Mouse (Mus musculus) heart, postnatal 4 days (tissue): ENCODE data around the gene Gprin1. TPM values are rescaled to one million over a fixed set of nuclear protein-coding genes. Genes with fewer than 3 reads are reported as not detected.

ENCODE experiments used
- DNase-seq: peaks from one replicate; pipeline ENCODE4 v3.0.0; 2021
- total RNA-seq, 2 experiments: library from RNA; stranded (reverse); gene quantifications; 2 replicates each; pipeline ENCODE4 v1.2.3; 2021

The Gprin1 gene
- total RNA-seq, 2 experiments from 2014 or later, result 0.10 to 0.11 TPM

- no peak for DNase-seq
Observed at GRCm38 (mm10) chr13:54760164-54760795, 10.6 kb upstream of the Gprin1 start.

GRCm38 (mm10) chr13:54759496-54759895 lies 9.8 kb upstream of the Gprin1 start:
- no peak for DNase-seq

- DNase-seq, result no peak
Observed at GRCm38 (mm10) chr13:54758756-54759470, 9.2 kb upstream of the Gprin1 start.

- DNase-seq, result peak; percentile 87
Observed at GRCm38 (mm10) chr13:54758045-54758755, 8.5 kb upstream of the Gprin1 start.

- no peak for DNase-seq
Observed at GRCm38 (mm10) chr13:54757093-54757830, 7.6 kb upstream of the Gprin1 start.

- no peak for DNase-seq
Observed at GRCm38 (mm10) chr13:54756156-54756712, 6.6 kb upstream of the Gprin1 start.

GRCm38 (mm10) chr13:54755201-54755830 lies 5.6 kb upstream of the Gprin1 start:
- DNase-seq, result no peak

GRCm38 (mm10) chr13:54754169-54755080 lies 4.8 kb upstream of the Gprin1 start:
- no peak for DNase-seq

- DNase-seq, result no peak
Observed at GRCm38 (mm10) chr13:54753733-54754132, 4.1 kb upstream of the Gprin1 start.

- no peak for DNase-seq
Observed at GRCm38 (mm10) chr13:54752656-54753055, 3.0 kb upstream of the Gprin1 start.

GRCm38 (mm10) chr13:54750699-54751098 lies 1.0 kb upstream of the Gprin1 start:
- DNase-seq, result peak; percentile 66

- peak; percentile 52 for DNase-seq
Observed at GRCm38 (mm10) chr13:54749061-54749863, 412 bp downstream of the Gprin1 start.

- no peak for DNase-seq
Observed at GRCm38 (mm10) chr13:54748721-54749060, 983 bp downstream of the Gprin1 start.

- no peak for DNase-seq
Observed at GRCm38 (mm10) chr13:54748190-54748589, 1.5 kb downstream of the Gprin1 start.

GRCm38 (mm10) chr13:54746896-54747295 lies 2.8 kb downstream of the Gprin1 start:
- DNase-seq, result no peak

GRCm38 (mm10) chr13:54746110-54746509 lies 3.6 kb downstream of the Gprin1 start:
- no peak for DNase-seq

- no peak for DNase-seq
Observed at GRCm38 (mm10) chr13:54738213-54738601, 11.5 kb downstream of the Gprin1 start.

GRCm38 (mm10) chr13:54737488-54738212 lies 12.0 kb downstream of the Gprin1 start:
- DNase-seq, result peak; percentile 21

- no peak for DNase-seq
Observed at GRCm38 (mm10) chr13:54736931-54737330, 12.7 kb downstream of the Gprin1 start.
